ENCODE assay signal across 10 mouse cellular contexts in the genomic region with DNA sequence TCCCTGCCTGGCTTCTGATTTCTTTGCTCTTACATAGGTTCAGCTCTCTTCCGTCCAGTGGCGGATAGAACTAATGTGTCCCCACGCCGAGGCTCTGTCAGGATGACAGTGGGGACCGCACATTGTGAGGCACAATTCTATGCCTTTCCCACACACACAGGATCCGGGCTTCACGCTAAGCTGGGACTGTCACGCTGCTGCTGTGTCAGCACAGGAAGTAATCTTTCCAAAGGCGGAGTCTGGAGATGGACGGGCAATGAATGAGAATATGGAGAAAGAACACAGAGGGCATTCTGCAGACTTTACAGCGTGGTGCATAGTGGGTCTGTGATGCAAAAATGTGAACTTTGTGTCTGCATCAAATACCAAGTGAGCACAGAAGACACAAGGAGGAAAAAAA.
DNase-seq lines count a peak whose midpoint lies in the region; ATAC-seq and TF ChIP-seq lines count a peak whose summit lies in the region.
"Had no signal": no experiment of that assay in that cellular context is flagged by ENCODE, and none has a peak within 500 bp of the region (broad histone marks: within the 10 kb centered on the region; RNA-seq: fewer than 3 reads in every experiment).

No protein-coding gene starts in this region.

- peaks cover 88% of the 10 kb centered on the region for H3K4me1 ChIP-seq in forebrain, embryonic 10.5 days
- H3K4me1 ChIP-seq in hindbrain, embryonic 16.5 days (ENCODE audit: control insufficient read depth, insufficient read depth, low read depth, low read length), result peaks cover 75% of the 10 kb centered on the region
- H3K4me1 ChIP-seq in neural tube, embryonic 12.5 days, result peaks cover 74% of the 10 kb centered on the region

- no peak for TF ChIP-seq CTCF in layer of hippocampus, adult 2 months (conservative IDR thresholded peaks at IDR 0.05)

- H3K27me3 ChIP-seq in forebrain, embryonic 10.5 days (ENCODE audit: poor library complexity, severe bottlenecking), result no peaks in the 10 kb centered on the region
- no peaks in the 10 kb centered on the region for H3K27me3 ChIP-seq in hindbrain, embryonic 16.5 days (replicated peaks; ENCODE audit: control insufficient read depth, insufficient read depth, low read length)
- H3K27me3 ChIP-seq in neural tube, embryonic 12.5 days (replicated peaks), result no peaks in the 10 kb centered on the region

- intact Hi-C loops in gastrocnemius, postnatal 36 days (cut with DNase I), result no loop called here

- peaks cover 8% of the 10 kb centered on the region for H3K36me3 ChIP-seq in forebrain, embryonic 10.5 days (replicated peaks)
- no peaks in the 10 kb centered on the region for H3K36me3 ChIP-seq in hindbrain, embryonic 16.5 days (ENCODE audit: control insufficient read depth, insufficient read depth, low read length)
- no peaks in the 10 kb centered on the region for H3K36me3 ChIP-seq in neural tube, embryonic 12.5 days
- H3K36me3 ChIP-seq: G1E had no signal

- H3K4me3 ChIP-seq in layer of hippocampus, adult 2 months, result no peak overlapping the region; the same call in 1 of the 2 replicates
- no peak overlapping the region for H3K4me3 ChIP-seq in forebrain, embryonic 10.5 days
- no peak overlapping the region for H3K4me3 ChIP-seq in hindbrain, embryonic 16.5 days (ENCODE audit: low read length)
- no peak overlapping the region for H3K4me3 ChIP-seq in neural tube, embryonic 12.5 days

- no peak overlapping the region for H3K9ac ChIP-seq in hindbrain, embryonic 16.5 days (ENCODE audit: low read depth, low read length)
- H3K9ac ChIP-seq in neural tube, embryonic 12.5 days, result no peak overlapping the region

- H3K27ac ChIP-seq in layer of hippocampus, adult 2 months, result peak overlapping the region; percentile 86
- H3K27ac ChIP-seq in forebrain, embryonic 10.5 days, result peak overlapping the region; percentile 89
- H3K27ac ChIP-seq in hindbrain, embryonic 16.5 days (ENCODE audit: low read depth, low read length), result peak overlapping the region; percentile 63
- H3K27ac ChIP-seq in neural tube, embryonic 12.5 days, result 0 out of 2 replicates have a peak overlapping the region, but pooled peaks have one; percentile 42

- no peaks in the 10 kb centered on the region for H3K9me3 ChIP-seq in forebrain, embryonic 10.5 days
- no peaks in the 10 kb centered on the region for H3K9me3 ChIP-seq in hindbrain, embryonic 16.5 days (ENCODE audit: control insufficient read depth, low read length)
- H3K9me3 ChIP-seq in neural tube, embryonic 12.5 days, result no peaks in the 10 kb centered on the region

- ATAC-seq in hindbrain, embryonic 16.5 days, result 0 out of 2 replicates have a peak, but pooled peaks have one; percentile 5
- no peak for ATAC-seq in neural tube, embryonic 12.5 days (ENCODE audit: low FRiP score, low read depth)
- no peak for ATAC-seq in megakaryocyte, adult 5-6 weeks (ENCODE audit: poor library complexity, severe bottlenecking)

- no peak overlapping the region for H3K4me2 ChIP-seq in hindbrain, embryonic 16.5 days (ENCODE audit: low read length)
- peak overlapping the region; percentile 33 for H3K4me2 ChIP-seq in neural tube, embryonic 12.5 days (replicated peaks)

- DNase-seq in layer of hippocampus, adult 2 months (ENCODE audit: low spot score in 2 of 2), result no peak
- DNase-seq in layer of hippocampus, adult 9-11 months, result no peak
- no peak for DNase-seq in forebrain, embryonic 10.5 days (ENCODE audit: extremely low spot score, low spot score)
- DNase-seq in MN1 (ENCODE audit: low spot score), result no peak
- no peak for DNase-seq in gastrocnemius, postnatal 36 days
- DNase-seq: lung, adult 2 months had no signal

- WGBS in forebrain, embryonic 10.5 days, result 66% methylated on average over 11 of the region's 11 CpGs
- WGBS in hindbrain, embryonic 16.5 days, result 27% methylated on average over 11 of the region's 11 CpGs
- WGBS in neural tube, embryonic 12.5 days, result 37% methylated on average over 11 of the region's 11 CpGs
